Mouse (Mus musculus): ENCODE data around the gene Tshr. TPM values are rescaled to one million over a fixed set of nuclear protein-coding genes. Genes with fewer than 3 reads are reported as not detected.
A peak's percentile ranks its signal among the peaks of the same experiment; 100 is the strongest.
"Not testable (repeated sequence)": the region's sequence is repeated elsewhere in the genome, so short reads cannot be mapped to it uniquely, and the experiment has no call there.

Tshr gene
- total and polyA plus RNA-seq, 2 experiments from 2014 or later, result 1.7 to 2.8 TPM

DNA sequence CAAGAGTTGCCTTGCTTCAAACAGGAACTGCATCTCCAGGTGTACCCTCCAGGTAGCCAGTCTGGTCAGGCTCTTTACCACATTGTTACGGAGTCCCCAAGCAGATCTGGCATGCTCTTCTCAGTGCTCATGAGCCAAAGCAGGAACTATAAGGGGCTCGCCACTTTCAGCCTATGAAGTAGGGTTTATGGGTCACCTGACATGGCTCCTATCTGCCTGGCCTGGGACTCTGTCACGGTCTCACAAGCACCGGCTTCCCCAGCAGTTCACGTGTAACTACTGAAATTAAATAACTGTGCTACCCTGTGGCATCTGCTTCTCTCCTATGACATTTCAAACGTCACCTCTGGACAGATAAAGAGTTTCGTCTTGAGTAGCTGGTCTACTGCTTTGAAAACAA lies 155.8 kb downstream of the Tshr start:
- Histone ChIP-seq H3K9ac (no peak overlapping the region), H3K4me2 (ENCODE audit: low read depth) (no peak overlapping the region), H3K27me3 (ENCODE audit: insufficient read depth, low read length) (no peaks in the 10 kb centered on the region), H3K4me1 (ENCODE audit: insufficient read depth) (no peaks in the 10 kb centered on the region), H3K9me3 (ENCODE audit: low read length) (no peaks in the 10 kb centered on the region), H3K36me3 (ENCODE audit: insufficient read depth) (0 out of 2 replicates have a peak, but pooled peaks cover 3% of the 10 kb centered on the region), H3K4me3 (ENCODE audit: low read depth, low read length) (no peak overlapping the region), H3K27ac (ENCODE audit: low read depth, low read length) (no peak overlapping the region)
- 92% methylated on average over 7 of the region's 7 CpGs for WGBS
- no peak for TF ChIP-seq CTCF (IDR thresholded peaks at IDR 0.05; ENCODE audit: low read depth)
- DNase-seq (no peak), ATAC-seq (no peak)

DNA sequence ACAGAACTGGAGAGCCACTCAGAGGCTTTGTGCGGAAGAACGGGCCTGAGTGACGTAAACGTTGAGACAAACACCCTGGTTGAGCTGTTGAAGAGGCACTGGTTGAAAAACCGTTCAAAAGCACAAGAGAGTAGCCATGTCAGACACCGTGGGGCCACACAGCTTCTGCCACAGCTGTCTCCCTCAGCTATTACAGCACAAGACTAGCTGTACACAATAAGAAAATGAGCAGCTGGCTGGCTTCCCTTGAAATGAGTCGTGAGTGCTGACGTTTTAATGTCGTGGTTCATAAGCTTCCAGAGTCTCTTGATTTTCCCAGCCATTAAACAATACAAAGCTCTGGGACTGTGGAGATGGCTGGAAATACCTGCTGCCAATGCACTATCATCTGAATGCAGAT lies 165.1 kb downstream of the Tshr start:
- H3K27ac ChIP-seq (ENCODE audit: low read depth, low read length), result no peak overlapping the region
- WGBS, result 42% methylated on average over 9 of the region's 9 CpGs
- DNase-seq, result peak; percentile 42

DNA sequence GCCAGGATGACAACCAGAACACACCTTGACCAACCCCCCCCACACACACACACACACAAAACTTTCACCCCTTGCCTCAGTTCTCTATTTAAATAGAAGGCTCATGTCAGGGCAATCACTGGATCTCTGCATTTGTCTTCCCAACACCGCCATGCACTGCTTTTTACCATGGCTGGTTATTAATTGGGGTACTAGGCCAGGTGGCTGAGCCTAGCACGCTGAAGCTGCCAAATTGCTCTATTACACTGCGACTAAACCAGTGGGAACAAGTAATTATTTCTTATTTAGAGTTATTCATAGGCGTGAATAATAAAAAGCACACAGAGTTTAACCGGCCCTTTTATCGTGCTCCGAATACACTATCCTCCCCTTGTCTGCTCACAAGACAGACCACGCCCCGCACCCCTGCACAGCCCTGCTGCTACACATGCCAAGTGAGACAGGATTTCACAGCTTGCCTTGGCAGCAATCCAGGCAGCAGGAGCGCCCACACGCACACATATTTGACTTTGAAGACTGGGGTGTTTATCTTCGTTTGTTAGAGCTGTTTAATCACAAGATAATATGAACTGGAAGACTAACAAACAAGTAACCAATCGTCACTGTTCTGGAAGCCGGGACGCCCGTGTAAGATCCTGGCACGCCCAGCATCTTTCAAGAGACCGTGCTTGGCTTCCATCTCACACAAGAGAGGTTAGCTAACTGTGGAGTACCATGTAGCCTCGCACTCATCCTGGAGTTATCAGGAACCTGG lies 167.6 kb downstream of the Tshr start:
- DNase-seq, result peak; percentile 89
- Histone ChIP-seq H3K27ac (ENCODE audit: low read depth, low read length) (0 out of 2 replicates have a peak overlapping the region, but pooled peaks have one; percentile 29), H3K36me3 (ENCODE audit: insufficient read depth) (no peaks in the 10 kb centered on the region), H3K4me1 (ENCODE audit: insufficient read depth) (peaks cover 5% of the 10 kb centered on the region; the same call in 1 of the 2 replicates), H3K4me2 (ENCODE audit: low read depth) (peak overlapping the region; percentile 38), H3K27me3 (ENCODE audit: insufficient read depth, low read length) (no peaks in the 10 kb centered on the region), H3K9ac (no peak overlapping the region), H3K4me3 (ENCODE audit: low read depth, low read length) (0 out of 2 replicates have a peak overlapping the region, but pooled peaks have one; percentile 11), H3K9me3 (ENCODE audit: low read length) (no peaks in the 10 kb centered on the region)
- ATAC-seq, result peak; percentile 94
- no peak for TF ChIP-seq CTCF (IDR thresholded peaks at IDR 0.05; ENCODE audit: low read depth)
- 9% methylated on average over 19 of the region's 19 CpGs for WGBS

More for the DNA sequence above, 165.1 kb downstream of the Tshr start:
- no peak overlapping the region for H3K4me3 ChIP-seq (ENCODE audit: low read depth, low read length)
- no peak overlapping the region for H3K9ac ChIP-seq
- H3K9me3 ChIP-seq (ENCODE audit: low read length), result no peaks in the 10 kb centered on the region
- H3K4me2 ChIP-seq (ENCODE audit: low read depth), result no peak overlapping the region
- H3K4me1 ChIP-seq (ENCODE audit: insufficient read depth), result peaks cover 5% of the 10 kb centered on the region; the same call in 1 of the 2 replicates
- no peaks in the 10 kb centered on the region for H3K36me3 ChIP-seq (ENCODE audit: insufficient read depth)
- H3K27me3 ChIP-seq (ENCODE audit: insufficient read depth, low read length), result no peaks in the 10 kb centered on the region
- 0 out of 2 replicates have a peak, but pooled peaks have one; percentile 9 for ATAC-seq
- no peak for TF ChIP-seq CTCF (IDR thresholded peaks at IDR 0.05; ENCODE audit: low read depth)

DNA sequence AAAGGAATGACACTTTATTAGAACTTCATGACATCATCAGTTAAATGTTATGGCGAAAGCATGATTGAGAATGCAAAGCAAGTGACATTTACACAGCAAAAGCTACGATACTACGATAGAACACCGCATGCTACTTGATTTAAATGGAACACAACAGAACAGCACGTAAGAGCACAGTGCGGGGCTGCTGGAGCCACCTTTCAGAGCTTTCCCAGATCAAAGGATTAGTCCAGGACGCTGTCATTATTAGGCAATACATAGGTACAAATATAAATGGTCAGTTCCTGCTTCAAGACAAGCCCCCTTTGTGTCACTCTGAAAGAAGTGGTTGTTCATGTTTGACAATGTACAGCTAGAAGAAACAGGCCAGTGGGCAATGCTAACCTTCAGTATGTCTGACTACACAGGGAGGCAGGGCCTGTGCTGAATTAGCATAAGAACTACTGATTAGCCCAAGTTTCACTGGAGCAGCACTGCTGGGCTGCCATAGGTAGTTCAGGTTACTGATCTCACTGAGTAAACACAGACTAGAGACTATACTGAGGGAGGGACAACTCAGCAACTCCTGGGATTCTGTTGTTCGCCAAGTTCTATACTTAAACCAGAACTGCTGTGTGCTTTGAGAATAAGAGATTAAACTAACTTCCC lies 173.1 kb downstream of the Tshr start:
- H3K36me3 ChIP-seq (ENCODE audit: insufficient read depth); H3K9me3 ChIP-seq (ENCODE audit: low read length); H3K4me2 ChIP-seq (ENCODE audit: low read depth); H3K27me3 ChIP-seq (ENCODE audit: insufficient read depth, low read length); DNase-seq; H3K27ac ChIP-seq (ENCODE audit: low read depth, low read length); H3K4me1 ChIP-seq (ENCODE audit: insufficient read depth); H3K9ac ChIP-seq; H3K4me3 ChIP-seq (ENCODE audit: low read depth, low read length); ATAC-seq: not testable (repeated sequence)
- WGBS, result 52% methylated on average over 8 of the region's 8 CpGs

DNA sequence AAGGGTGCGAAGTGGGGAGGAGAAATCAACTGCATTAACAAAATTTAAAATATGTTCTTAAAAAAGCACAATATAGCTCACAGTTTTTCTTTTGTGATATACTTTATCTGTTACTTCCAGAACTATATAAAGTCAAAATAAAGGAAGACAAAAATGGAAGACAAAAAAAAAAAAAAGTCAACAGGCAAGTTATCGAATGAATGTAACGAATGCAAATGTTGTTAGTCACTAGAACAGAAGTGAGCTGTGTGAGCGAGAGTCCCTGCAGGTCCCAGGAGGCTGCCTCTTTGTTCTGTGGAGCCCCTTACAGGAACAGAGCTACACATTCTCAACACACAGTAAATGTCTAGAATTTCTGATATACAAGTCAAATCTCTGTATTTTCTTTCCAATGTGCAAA lies 173.8 kb downstream of the Tshr start:
- H3K27ac ChIP-seq (ENCODE audit: low read depth, low read length); H3K4me3 ChIP-seq (ENCODE audit: low read depth, low read length); H3K9me3 ChIP-seq (ENCODE audit: low read length); H3K4me1 ChIP-seq (ENCODE audit: insufficient read depth); ATAC-seq; H3K36me3 ChIP-seq (ENCODE audit: insufficient read depth); H3K9ac ChIP-seq; DNase-seq; H3K27me3 ChIP-seq (ENCODE audit: insufficient read depth, low read length); H3K4me2 ChIP-seq (ENCODE audit: low read depth): not testable (repeated sequence)
- WGBS, result 58% methylated on average over 4 of the region's 4 CpGs

DNA sequence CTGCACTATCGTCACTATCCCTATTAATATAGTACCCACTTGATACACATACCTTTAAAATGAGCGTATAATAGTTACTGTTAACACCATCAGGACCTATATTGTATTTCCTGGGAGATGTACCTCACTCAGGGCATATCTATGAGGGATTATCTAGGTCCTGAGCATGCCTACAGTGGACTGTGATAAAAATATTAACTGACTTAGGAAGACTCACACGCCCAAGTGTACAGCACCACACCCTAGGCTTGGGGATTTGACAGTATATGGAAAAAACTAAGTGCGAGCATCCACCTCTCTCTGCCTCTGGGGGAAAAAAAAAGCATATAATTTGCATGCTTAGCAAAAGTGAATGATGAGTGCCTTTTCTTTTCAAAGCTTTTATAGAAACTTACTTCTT lies 182.8 kb downstream of the Tshr start:
- Histone ChIP-seq H3K9ac (no peak overlapping the region), H3K36me3 (ENCODE audit: insufficient read depth) (peaks cover 53% of the 10 kb centered on the region), H3K27ac (ENCODE audit: low read depth, low read length) (no peak overlapping the region), H3K4me2 (ENCODE audit: low read depth) (no peak overlapping the region), H3K4me1 (ENCODE audit: insufficient read depth) (no peaks in the 10 kb centered on the region), H3K27me3 (ENCODE audit: insufficient read depth, low read length) (no peaks in the 10 kb centered on the region), H3K9me3 (ENCODE audit: low read length) (no peaks in the 10 kb centered on the region), H3K4me3 (ENCODE audit: low read depth, low read length) (no peak overlapping the region)
- DNase-seq, result no peak
- TF ChIP-seq CTCF (IDR thresholded peaks at IDR 0.05; ENCODE audit: low read depth), result no peak
- ATAC-seq, result no peak
- WGBS, result 94% methylated on average over 4 of the region's 4 CpGs

DNA sequence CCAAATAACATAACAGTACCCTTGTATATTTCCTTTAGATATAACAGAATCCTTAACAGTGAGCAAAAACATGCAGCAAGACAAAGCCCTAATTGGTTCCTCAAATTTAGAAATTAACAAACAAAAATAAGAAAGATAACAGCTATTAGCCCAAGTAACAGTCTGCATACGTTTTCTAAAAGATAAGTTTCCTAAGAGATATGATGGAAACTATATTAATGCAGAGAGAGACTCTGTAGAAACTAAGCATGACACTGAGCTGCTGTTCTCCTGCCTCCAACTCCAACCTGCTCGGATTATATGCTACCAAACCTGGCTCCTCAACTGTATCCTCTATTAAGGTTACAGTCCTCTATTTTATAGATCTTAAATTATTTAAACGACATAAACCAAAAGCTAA lies 184.9 kb downstream of the Tshr start:
- peaks cover 58% of the 10 kb centered on the region for H3K36me3 ChIP-seq (ENCODE audit: insufficient read depth)

More for the DNA sequence above, 184.9 kb downstream of the Tshr start:
- no peak for DNase-seq
- no peak for ATAC-seq
- no peaks in the 10 kb centered on the region for H3K4me1 ChIP-seq (ENCODE audit: insufficient read depth)
- H3K27me3 ChIP-seq (ENCODE audit: insufficient read depth, low read length), result no peaks in the 10 kb centered on the region
- H3K27ac ChIP-seq (ENCODE audit: low read depth, low read length), result no peak overlapping the region
- H3K9ac ChIP-seq, result no peak overlapping the region
- no peak for TF ChIP-seq CTCF (IDR thresholded peaks at IDR 0.05; ENCODE audit: low read depth)
- WGBS, result 89% methylated on average over 3 of the region's 3 CpGs
- H3K4me2 ChIP-seq (ENCODE audit: low read depth), result no peak overlapping the region
- no peak overlapping the region for H3K4me3 ChIP-seq (ENCODE audit: low read depth, low read length)
- H3K9me3 ChIP-seq (ENCODE audit: low read length), result no peaks in the 10 kb centered on the region

Measured in forebrain, postnatal 0 days (tissue).